Mouse (Mus musculus) MEL (cell line): ENCODE data around the gene Chek1. TPM values are rescaled to one million over a fixed set of nuclear protein-coding genes. Genes with fewer than 3 reads are reported as not detected.

Source experiments
- DNase-seq: peaks from one replicate; pipeline ENCODE4 v3.0.0; 2011; ENCODE audit warnings: low read depth, low spot score
- H3K27ac ChIP-seq: 2 replicates; pipeline ENCODE4 v1.5.1; 2012; ENCODE audit warnings: low read depth, mild to moderate bottlenecking, control low read depth, low read length, moderate library complexity; ENCODE audit not compliant: control insufficient read depth
- H3K27me3 ChIP-seq, 2 experiments: fragments of 150-350 bp in 1 of 2; sonication (generic) in 1 of 2; 2 replicates each; pipeline ENCODE4 v1.6.1; 2012; ENCODE audit warnings: low read length in 2 of 2, mild to moderate bottlenecking in 2 of 2, improper control_type of control experiment in 1 of 2, moderate library complexity in 1 of 2; ENCODE audit not compliant: insufficient read depth in 2 of 2, control insufficient read depth in 1 of 2
- H3K36me3 ChIP-seq, 2 experiments: 2 replicates each; pipeline ENCODE4 v1.6.1; 2012 to 2014; ENCODE audit warnings: low read length in 2 of 2, improper control_type of control experiment in 1 of 2, inconsistent platforms in 1 of 2, mild to moderate bottlenecking in 1 of 2; ENCODE audit not compliant: insufficient read depth in 2 of 2, control insufficient read depth in 1 of 2
- H3K4me1 ChIP-seq, 2 experiments: fragments of 150-350 bp in 1 of 2; sonication (generic) in 1 of 2; 2 replicates each; pipeline ENCODE4 v1.6.1; 2012; ENCODE audit warnings: low read length in 2 of 2, improper control_type of control experiment in 1 of 2, mild to moderate bottlenecking in 1 of 2; ENCODE audit not compliant: insufficient read depth in 2 of 2, control insufficient read depth in 1 of 2
- H3K4me3 ChIP-seq, 2 experiments: fragments of 150-350 bp in 1 of 2; sonication (generic) in 1 of 2; 2 replicates each; pipeline ENCODE4 v1.5.1; 2012; ENCODE audit warnings: low read depth in 2 of 2, low read length in 2 of 2, mild to moderate bottlenecking in 2 of 2, moderate library complexity in 2 of 2, control low read depth in 1 of 2, improper control_type of control experiment in 1 of 2; ENCODE audit not compliant: control insufficient read depth in 1 of 2, insufficient read depth in 1 of 2
- H3K79me2 ChIP-seq: 2 replicates; pipeline ENCODE4 v1.6.1; 2012; ENCODE audit warnings: mild to moderate bottlenecking, low read length, moderate library complexity; ENCODE audit not compliant: control insufficient read depth, poor library complexity, insufficient read depth
- H3K9ac ChIP-seq: 2 replicates; pipeline ENCODE4 v1.6.1; 2012; ENCODE audit warnings: low read depth, mild to moderate bottlenecking, control low read depth, low read length, moderate library complexity; ENCODE audit not compliant: control insufficient read depth, poor library complexity, severe bottlenecking
- H3K9me3 ChIP-seq: fragments of 150-350 bp; sonication (generic); replicated peaks from 2 replicates; pipeline ENCODE4 v1.6.1; 2012; ENCODE audit warnings: mild to moderate bottlenecking, low read length, improper control_type of control experiment, moderate library complexity; ENCODE audit not compliant: insufficient read depth
- BHLHE40 ChIP-seq: IDR thresholded peaks from 2 replicates; pipeline ENCODE4 v1.6.1; 2012; ENCODE audit warnings: low read depth, mild to moderate bottlenecking, inconsistent platforms, low read length, improper control_type of control experiment, borderline replicate concordance
- CHD1 ChIP-seq: IDR thresholded peaks from 2 replicates; pipeline ENCODE4 v1.6.1; 2012; ENCODE audit warnings: low read depth, mild to moderate bottlenecking, inconsistent platforms, low read length, improper control_type of control experiment
- CHD2 ChIP-seq: IDR thresholded peaks from 2 replicates; pipeline ENCODE4 v1.6.1; 2011; ENCODE audit warnings: low read length, improper control_type of control experiment
- CTCF ChIP-seq, 3 experiments: IDR thresholded peaks in 2 of 3; conservative IDR thresholded peaks in 1 of 3; 2 replicates each; pipeline ENCODE4 v1.5.1; 2011 to 2012; ENCODE audit warnings: low read length in 3 of 3, low read depth in 2 of 3, mild to moderate bottlenecking in 2 of 3, improper control_type of control experiment in 1 of 3, inconsistent platforms in 1 of 3, mixed read lengths in 1 of 3, moderate library complexity in 1 of 3; ENCODE audit not compliant: control insufficient read depth in 1 of 3, insufficient read depth in 1 of 3, poor library complexity in 1 of 3, severe bottlenecking in 1 of 3
- E2F4 ChIP-seq: IDR thresholded peaks from 2 replicates; pipeline ENCODE4 v1.6.1; 2011; ENCODE audit warnings: low read depth, low read length, improper control_type of control experiment, borderline replicate concordance
- ELF1 ChIP-seq: IDR thresholded peaks from 2 replicates; pipeline ENCODE4 v1.6.1; 2014; ENCODE audit warnings: low read depth, mild to moderate bottlenecking, inconsistent platforms, low read length, improper control_type of control experiment, moderate library complexity
- EP300 ChIP-seq, 2 experiments: IDR thresholded peaks; 2 replicates each; pipeline ENCODE4 v1.6.1; 2011; ENCODE audit warnings: improper control_type of control experiment in 2 of 2, low read length in 2 of 2, low read depth in 1 of 2, mild to moderate bottlenecking in 1 of 2
- ETS1 ChIP-seq: IDR thresholded peaks from 2 replicates; pipeline ENCODE4 v1.6.1; 2012; ENCODE audit warnings: low read depth, mild to moderate bottlenecking, inconsistent platforms, low read length, improper control_type of control experiment, moderate library complexity
- GABPA ChIP-seq: IDR thresholded peaks from 2 replicates; pipeline ENCODE4 v1.6.1; 2012; ENCODE audit warnings: low read depth, mild to moderate bottlenecking, inconsistent platforms, low read length, improper control_type of control experiment, moderate library complexity
- GATA1 ChIP-seq: IDR thresholded peaks from 2 replicates; pipeline ENCODE4 v1.6.1; 2011; ENCODE audit warnings: low read depth, low read length, improper control_type of control experiment
- HCFC1 ChIP-seq: IDR thresholded peaks from 2 replicates; pipeline ENCODE4 v1.6.1; 2012; ENCODE audit warnings: low read depth, mild to moderate bottlenecking, inconsistent platforms, low read length, improper control_type of control experiment, moderate library complexity
- JUND ChIP-seq: IDR thresholded peaks from 2 replicates; pipeline ENCODE4 v1.6.1; 2011; ENCODE audit warnings: low read depth, mild to moderate bottlenecking, improper control_type of control experiment, low read length
- KAT2A ChIP-seq: conservative IDR thresholded peaks from 2 replicates; pipeline ENCODE4 v1.6.1; 2012; ENCODE audit warnings: low read depth, low read length, improper control_type of control experiment, inconsistent platforms
- MAFK ChIP-seq: IDR thresholded peaks from 2 replicates; pipeline ENCODE4 v1.6.1; 2011; ENCODE audit warnings: low read depth, mild to moderate bottlenecking, low read length, improper control_type of control experiment, borderline replicate concordance
- MAZ ChIP-seq: IDR thresholded peaks from 2 replicates; pipeline ENCODE4 v1.6.1; 2012; ENCODE audit warnings: low read depth, mild to moderate bottlenecking, inconsistent platforms, low read length, improper control_type of control experiment
- MEF2A ChIP-seq: IDR thresholded peaks from 2 replicates; pipeline ENCODE4 v1.6.1; 2014; ENCODE audit warnings: low read depth, mild to moderate bottlenecking, inconsistent platforms, low read length, improper control_type of control experiment; ENCODE audit not compliant: poor library complexity, insufficient replicate concordance, severe bottlenecking; ENCODE audit errors: extremely low read depth
- MXI1 ChIP-seq: IDR thresholded peaks from 2 replicates; pipeline ENCODE4 v1.6.1; 2011; ENCODE audit warnings: mild to moderate bottlenecking, low read depth, low read length, improper control_type of control experiment
- MYB ChIP-seq: IDR thresholded peaks from 2 replicates; pipeline ENCODE4 v1.6.1; 2011; ENCODE audit warnings: mild to moderate bottlenecking, low read depth, low read length, improper control_type of control experiment
- MYC ChIP-seq: IDR thresholded peaks from 2 replicates; pipeline ENCODE4 v1.6.1; 2011; ENCODE audit warnings: low read depth, mild to moderate bottlenecking, low read length, improper control_type of control experiment, moderate library complexity
- NELFE ChIP-seq: IDR thresholded peaks from 2 replicates; pipeline ENCODE4 v1.6.1; 2011; ENCODE audit warnings: low read depth, low read length, improper control_type of control experiment
- NRF1 ChIP-seq: IDR thresholded peaks from 2 replicates; pipeline ENCODE4 v1.6.1; 2014; ENCODE audit warnings: low read depth, mild to moderate bottlenecking, inconsistent platforms, low read length, improper control_type of control experiment, moderate library complexity; ENCODE audit not compliant: poor library complexity, insufficient read depth, severe bottlenecking
- POLR2A ChIP-seq, 2 experiments: IDR thresholded peaks; 2 replicates each; pipeline ENCODE4 v1.6.1; 2011 to 2012; ENCODE audit warnings: low read length in 2 of 2, mild to moderate bottlenecking in 2 of 2, control low read depth in 1 of 2, improper control_type of control experiment in 1 of 2, low read depth in 1 of 2, moderate library complexity in 1 of 2; ENCODE audit not compliant: control insufficient read depth in 1 of 2, insufficient read depth in 1 of 2, poor library complexity in 1 of 2
- POLR2AphosphoS2 ChIP-seq: IDR thresholded peaks from 2 replicates; pipeline ENCODE4 v1.6.1; 2011; ENCODE audit warnings: low read length, improper control_type of control experiment
- POLR2AphosphoS5 ChIP-seq: IDR thresholded peaks from 2 replicates; pipeline ENCODE4 v1.6.1; 2012; ENCODE audit warnings: low read depth, borderline replicate concordance, mild to moderate bottlenecking, inconsistent platforms, low read length, moderate library complexity, mixed read lengths
- RAD21 ChIP-seq: IDR thresholded peaks from 2 replicates; pipeline ENCODE4 v1.6.1; 2011; ENCODE audit warnings: mild to moderate bottlenecking, low read depth, low read length, improper control_type of control experiment
- RCOR1 ChIP-seq: IDR thresholded peaks from 2 replicates; pipeline ENCODE4 v1.6.1; 2012; ENCODE audit warnings: low read depth, mild to moderate bottlenecking, inconsistent platforms, low read length, improper control_type of control experiment
- SIN3A ChIP-seq: IDR thresholded peaks from 2 replicates; pipeline ENCODE4 v1.6.1; 2012; ENCODE audit warnings: low read length, improper control_type of control experiment, inconsistent platforms
- SMC3 ChIP-seq: IDR thresholded peaks from 2 replicates; pipeline ENCODE4 v1.6.1; 2011; ENCODE audit warnings: low read depth, low read length, improper control_type of control experiment
- TAL1 ChIP-seq: IDR thresholded peaks from 2 replicates; pipeline ENCODE4 v1.6.1; 2012; ENCODE audit warnings: mild to moderate bottlenecking, inconsistent platforms, low read length, moderate library complexity, mixed read lengths
- TCF12 ChIP-seq: IDR thresholded peaks from 2 replicates; pipeline ENCODE4 v1.6.1; 2014; ENCODE audit warnings: low read depth, mild to moderate bottlenecking, inconsistent platforms, low read length, improper control_type of control experiment, moderate library complexity
- UBTF ChIP-seq: IDR thresholded peaks from 2 replicates; pipeline ENCODE4 v1.6.1; 2012; ENCODE audit warnings: low read depth, mild to moderate bottlenecking, inconsistent platforms, low read length, improper control_type of control experiment, moderate library complexity, borderline replicate concordance; ENCODE audit not compliant: insufficient read depth
- USF1 ChIP-seq: IDR thresholded peaks from 2 replicates; pipeline ENCODE4 v1.6.1; 2014; ENCODE audit warnings: low read depth, mild to moderate bottlenecking, inconsistent platforms, low read length, improper control_type of control experiment, moderate library complexity
- ZC3H11A ChIP-seq: IDR thresholded peaks from 2 replicates; pipeline ENCODE4 v1.6.1; 2012; ENCODE audit warnings: low read depth, mild to moderate bottlenecking, inconsistent platforms, low read length, improper control_type of control experiment
- ZKSCAN1 ChIP-seq: IDR thresholded peaks from 2 replicates; pipeline ENCODE4 v1.6.1; 2012; ENCODE audit warnings: low read depth, mild to moderate bottlenecking, inconsistent platforms, low read length, improper control_type of control experiment, moderate library complexity
- ZMIZ1 ChIP-seq: IDR thresholded peaks from 2 replicates; pipeline ENCODE4 v1.6.1; 2012; ENCODE audit warnings: low read depth, mild to moderate bottlenecking, inconsistent platforms, low read length, improper control_type of control experiment, moderate library complexity
- ZNF384 ChIP-seq: IDR thresholded peaks from 2 replicates; pipeline ENCODE4 v1.6.1; 2012; ENCODE audit warnings: low read depth, mild to moderate bottlenecking, inconsistent platforms, low read length, improper control_type of control experiment
- polyA plus RNA-seq, 2 experiments: library from polyadenylated mRNA; stranded (reverse) in 1 of 2; unstranded in 1 of 2; fragments of >175 nt in 1 of 2; fragments of >200 nt in 1 of 2; gene quantifications; 2 replicates each; pipeline versions ENCODE4 v1.2.1 to v1.2.4; 2012; ENCODE audit warnings: low replicate concordance in 2 of 2, low read depth in 1 of 2; ENCODE audit not compliant: insufficient read length in 2 of 2, insufficient read depth in 1 of 2, missing spikeins in 1 of 2
- total RNA-seq: library from RNA; depleted of rRNA; stranded (reverse); fragments of 300-350 nt; gene quantifications from 2 replicates; pipeline ENCODE4 v1.2.3, GENCODE M21; 2012

Chek1 gene
- total and polyA plus RNA-seq, 3 experiments: 31.1 to 33.3 TPM; not detected in 1

- peaks cover 18% of the 10 kb centered on the region for H3K79me2 ChIP-seq
- peak overlapping the region; percentile 92 for H3K9ac ChIP-seq
- peaks cover 15 to 17% of the 10 kb centered on the region in 2 experiments for H3K36me3 ChIP-seq
- peak overlapping the region; percentile 51 to 85 for H3K4me3 ChIP-seq
- H3K27ac ChIP-seq: peak overlapping the region; percentile 89
- DNase-seq: peak; percentile 95
- H3K4me1 ChIP-seq: peaks cover 4 to 6% of the 10 kb centered on the region in 2 experiments
- no peaks in the 10 kb centered on the region for H3K9me3 ChIP-seq
- H3K27me3 ChIP-seq: no peaks in the 10 kb centered on the region
- TF ChIP-seq MEF2A (no peak), CHD2 (no peak), KAT2A (peak; percentile 41; the same call in 1 of the 2 replicates), USF1 (peak; percentile 80), EP300 (IDR thresholded peaks at IDR 0.05; ENCODE audit: low read depth in 1 of 2, low read length in 2 of 2) (no peak), SIN3A (peak; percentile 91), MYB (no peak), MXI1 (peak; percentile 81), BHLHE40 (peak; percentile 92), ZMIZ1 (no peak), TAL1 (no peak), ZKSCAN1 (no peak), TCF12 (peak; percentile 81), POLR2AphosphoS5 (no peak), ELF1 (no peak), GABPA (no peak), POLR2A (IDR thresholded peaks at IDR 0.05; ENCODE audit: control insufficient read depth in 1 of 2, insufficient read depth in 1 of 2, low read depth in 1 of 2, low read length in 2 of 2, poor library complexity in 1 of 2) (peak in 1 of 2 experiments; percentile 90; a peak in 2 of 4 replicates), ETS1 (0 out of 2 replicates have a peak, but pooled peaks have one; percentile 42), POLR2AphosphoS2 (peak; percentile 99), NRF1 (no peak), E2F4 (peak; percentile 99), MAZ (peak; percentile 8; the same call in 1 of the 2 replicates), MYC (peak; percentile 69), GATA1 (no peak), UBTF (no peak), CHD1 (no peak), ZNF384 (no peak), SMC3 (no peak), JUND (no peak), MAFK (no peak), HCFC1 (peak; percentile 80), CTCF (IDR thresholded peaks at IDR 0.05 in 2 of 3, conservative IDR thresholded peaks at IDR 0.05 in 1 of 3; ENCODE audit: control insufficient read depth in 1 of 3, insufficient read depth in 1 of 3, low read depth in 2 of 3, low read length in 3 of 3, poor library complexity in 1 of 3, severe bottlenecking in 1 of 3) (no peak), NELFE (peak; percentile 46), RAD21 (no peak), RCOR1 (no peak), ZC3H11A (no peak)
Measured at GRCm38 (mm10) chr9:36726131-36727033, 483 bp downstream of the Chek1 start.
